Mouse (Mus musculus) limb, embryonic 12.5 days (tissue): ENCODE measurements around the gene N4bp1. TPM values are rescaled to one million over a fixed set of nuclear protein-coding genes. Genes with fewer than 3 reads are reported as not detected.

Experiments
- ATAC-seq: fragments of 200-750 bp; cut with Nextera tagmentation; 2 replicates; pipeline ENCODE4 v1.8.0; 2017; ENCODE audit warnings: low read depth, moderate TSS enrichment; ENCODE audit not compliant: insufficient number of reproducible peaks, insufficient read depth, low FRiP score, low TSS enrichment
- H3K27ac ChIP-seq: fragments of 300-500 bp; sonication (generic); 2 replicates; pipeline ENCODE4 v1.5.1; 2016; ENCODE audit warnings: mild to moderate bottlenecking, moderate library complexity
- H3K27me3 ChIP-seq: fragments of 300-500 bp; sonication (generic); 2 replicates; pipeline ENCODE4 v1.6.1; 2016; ENCODE audit warnings: mild to moderate bottlenecking, moderate library complexity
- H3K36me3 ChIP-seq: fragments of 300-500 bp; sonication (generic); 2 replicates; pipeline ENCODE4 v1.6.1; 2016; ENCODE audit warnings: mild to moderate bottlenecking, moderate library complexity
- H3K4me1 ChIP-seq: fragments of 300-500 bp; sonication (generic); replicated peaks from 2 replicates; pipeline ENCODE4 v1.6.1; 2016
- H3K4me2 ChIP-seq: fragments of 300-500 bp; sonication (generic); 2 replicates; pipeline ENCODE4 v1.6.1; 2016; ENCODE audit warnings: mild to moderate bottlenecking, moderate library complexity
- H3K4me3 ChIP-seq: fragments of 300-500 bp; sonication (generic); replicated peaks from 2 replicates; pipeline ENCODE4 v1.5.1; 2016; ENCODE audit warnings: mild to moderate bottlenecking
- H3K9ac ChIP-seq: fragments of 300-500 bp; sonication (generic); replicated peaks from 2 replicates; pipeline ENCODE4 v1.6.1; 2016; ENCODE audit warnings: mild to moderate bottlenecking, moderate library complexity
- H3K9me3 ChIP-seq: fragments of 300-500 bp; sonication (generic); 2 replicates; pipeline ENCODE4 v1.6.1; 2016; ENCODE audit warnings: mild to moderate bottlenecking, moderate library complexity
- WGBS: fragments of 180-500 bp; shearing (Covaris S2); methylation state at CpG from one replicate; pipeline ENCODE4 v1.1.7; 2016; 5-methylcytosine and 5-hydroxymethylcytosine counted together
- polyA plus RNA-seq: library from polyadenylated mRNA; unstranded; fragments of >200 nt; fragmentation: Nextera tagmentation; extraction: Ambion mirVana; gene quantifications from 2 replicates; pipeline ENCODE4 v1.2.1, GENCODE M21; 2016

Gene N4bp1
- polyA plus RNA-seq, 1 experiment from 2014 or later, result 12.4 TPM

- no peak for ATAC-seq
Observed at GRCm38 (mm10) chr8:86765155-86765554, 119.9 kb downstream of the N4bp1 start.

GRCm38 (mm10) chr8:86762806-86763205 is 122.3 kb downstream of the N4bp1 start:
- no peak for ATAC-seq
- no peak overlapping the region for H3K4me2 ChIP-seq
- H3K27ac ChIP-seq, result no peak overlapping the region
- no peaks in the 10 kb centered on the region for H3K36me3 ChIP-seq
- H3K27me3 ChIP-seq, result no peaks in the 10 kb centered on the region; the same call in 1 of the 2 replicates
- H3K9me3 ChIP-seq, result no peaks in the 10 kb centered on the region
- H3K4me1 ChIP-seq, result no peaks in the 10 kb centered on the region
- no peak overlapping the region for H3K9ac ChIP-seq
- H3K4me3 ChIP-seq, result no peak overlapping the region
- 69% methylated on average over 5 of the region's 5 CpGs for WGBS

More at GRCm38 (mm10) chr8:86765155-86765554, 119.9 kb downstream of the N4bp1 start:
- no peak overlapping the region for H3K4me3 ChIP-seq
- no peaks in the 10 kb centered on the region for H3K9me3 ChIP-seq
- H3K9ac ChIP-seq, result no peak overlapping the region
- H3K4me2 ChIP-seq, result no peak overlapping the region
- H3K36me3 ChIP-seq, result no peaks in the 10 kb centered on the region
- 89% methylated on average over 10 of the region's 10 CpGs for WGBS
- H3K27ac ChIP-seq, result no peak overlapping the region
- 0 out of 2 replicates have a peak, but pooled peaks cover 5% of the 10 kb centered on the region for H3K4me1 ChIP-seq
- no peaks in the 10 kb centered on the region; the same call in 1 of the 2 replicates for H3K27me3 ChIP-seq

- Histone ChIP-seq H3K4me3 (no peak overlapping the region), H3K4me1 (no peaks in the 10 kb centered on the region; the same call in 1 of the 2 replicates), H3K9me3 (no peaks in the 10 kb centered on the region), H3K27me3 (peaks cover 3% of the 10 kb centered on the region), H3K36me3 (no peaks in the 10 kb centered on the region), H3K4me2 (no peak overlapping the region), H3K9ac (no peak overlapping the region), H3K27ac (no peak overlapping the region)
- WGBS, result 85% methylated on average over 6 of the region's 6 CpGs
- no peak for ATAC-seq
Observed at GRCm38 (mm10) chr8:86760746-86761145, 124.3 kb downstream of the N4bp1 start.

GRCm38 (mm10) chr8:86759090-86759491 is 126.0 kb downstream of the N4bp1 start:
- no peak overlapping the region for H3K27ac ChIP-seq
- H3K4me1 ChIP-seq, result no peaks in the 10 kb centered on the region; the same call in 1 of the 2 replicates
- no peaks in the 10 kb centered on the region for H3K9me3 ChIP-seq
- WGBS, result 82% methylated on average over 4 of the region's 4 CpGs
- no peak overlapping the region for H3K4me3 ChIP-seq
- ATAC-seq, result no peak
- H3K9ac ChIP-seq, result no peak overlapping the region
- H3K27me3 ChIP-seq, result peaks cover 3% of the 10 kb centered on the region
- H3K4me2 ChIP-seq, result no peak overlapping the region
- H3K36me3 ChIP-seq, result no peaks in the 10 kb centered on the region

- H3K9me3 ChIP-seq, result no peaks in the 10 kb centered on the region
- H3K27me3 ChIP-seq, result peaks cover 3% of the 10 kb centered on the region
- H3K4me2 ChIP-seq, result no peak overlapping the region
- H3K27ac ChIP-seq, result no peak overlapping the region
- WGBS, result 77% methylated on average over 3 of the region's 3 CpGs
- H3K36me3 ChIP-seq, result no peaks in the 10 kb centered on the region
- H3K9ac ChIP-seq, result no peak overlapping the region
- no peaks in the 10 kb centered on the region; the same call in 1 of the 2 replicates for H3K4me1 ChIP-seq
- no peak for ATAC-seq
- H3K4me3 ChIP-seq, result no peak overlapping the region
Observed at GRCm38 (mm10) chr8:86758651-86759050, 126.4 kb downstream of the N4bp1 start.

Other genes starting within 250 kb of the N4bp1 start
- 8.7 and 9.3 TPM in 2 replicates for gene Gm10638, start 139.6 kb downstream of the N4bp1 start, polyA plus RNA-seq
- gene Siah1a, start 139.3 kb downstream of the N4bp1 start, polyA plus RNA-seq, result 72.9 and 74.3 TPM in 2 replicates